Mouse (Mus musculus): ENCODE measurements around the gene Olfr201. TPM values are rescaled to one million over a fixed set of nuclear protein-coding genes. Genes with fewer than 3 reads are reported as not detected.
"Not testable (repeated sequence)": the region's sequence is repeated elsewhere in the genome, so short reads cannot be mapped to it uniquely, and the experiment has no call there.

The Olfr201 gene
- total RNA-seq (2018; cell fraction: chromatin; rRNA removed): not detected
- not detected for total RNA-seq (2018; cell fraction: cytosol; rRNA removed)
- not detected for total RNA-seq (2018; cell fraction: nucleus; rRNA removed)
- not detected in 3 replicates for polyA plus RNA-seq (2018)

DNA sequence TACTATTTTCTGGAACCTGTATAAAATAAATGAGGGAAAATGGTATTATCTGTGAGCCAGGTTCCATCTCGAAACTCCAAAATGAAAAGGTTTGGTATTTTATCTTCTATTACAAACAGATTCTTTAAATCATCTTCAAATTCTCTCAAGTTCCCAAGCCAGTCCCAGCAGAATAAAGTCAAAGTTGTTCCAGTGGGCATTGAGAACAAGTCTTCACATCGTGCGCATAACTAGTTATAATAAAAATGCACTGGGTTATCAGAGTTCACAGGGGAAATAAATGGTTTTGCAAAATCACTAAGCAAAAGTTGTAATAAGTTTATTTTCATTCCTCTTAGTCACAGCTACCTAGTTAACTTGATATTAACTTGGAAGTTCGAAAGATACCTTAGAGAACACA is at the start of gene Olfr201:
TSS of gene Olfr201 (minus strand) at position 101 of the 400 bp plus-strand sequence.
- not testable (repeated sequence) for H3K27ac ChIP-seq; H3K36me3 ChIP-seq (ENCODE audit: inconsistent target); H3K79me2 ChIP-seq (ENCODE audit: inconsistent target); H3K4me3 ChIP-seq (ENCODE audit: inconsistent target)
- WGBS (ENCODE audit: missing documents): 85% methylated on average over 4 of the region's 4 CpGs

DNA sequence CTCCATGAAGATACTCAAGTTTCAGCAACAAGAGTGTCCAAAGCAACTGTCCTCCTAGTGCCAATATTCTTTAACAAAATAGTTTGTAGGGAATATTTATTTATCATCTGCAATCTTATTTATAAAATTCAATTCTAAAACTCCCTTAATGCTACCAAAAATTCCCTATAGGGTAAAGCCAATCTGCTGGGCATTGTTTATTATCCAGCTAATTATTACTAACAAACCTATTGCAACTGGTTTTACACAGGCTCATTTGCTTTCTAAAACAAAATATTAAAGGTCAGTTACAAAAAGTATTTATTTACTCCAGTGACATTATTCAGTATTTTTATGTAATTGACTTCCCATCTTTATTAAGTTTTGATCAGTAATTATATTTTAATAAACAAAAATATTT is 45.7 kb upstream of the Olfr201 start, which contains the start of gene Olfr204:
TSS of gene Olfr204 (minus strand) at position 101 of the 400 bp plus-strand sequence.
- Histone ChIP-seq H3K36me3 (ENCODE audit: inconsistent target) (no peaks in the 10 kb centered on the region), H3K79me2 (ENCODE audit: inconsistent target) (no peaks in the 10 kb centered on the region), H3K4me3 (ENCODE audit: inconsistent target) (no peak within 1 kb of the TSS), H3K27ac (no peak within 1 kb of the TSS)

GRCm38 (mm10) chr16:59298581-59298980 is 26.1 kb upstream of the Olfr201 start, which contains the start of gene Olfr203:
TSS of gene Olfr203 (plus strand) at chr16:59298881.
- Histone ChIP-seq H3K36me3 (ENCODE audit: inconsistent target) (no peaks in the 10 kb centered on the region), H3K4me3 (ENCODE audit: inconsistent target) (no peak within 1 kb of the TSS), H3K79me2 (ENCODE audit: inconsistent target) (no peaks in the 10 kb centered on the region), H3K27ac (no peak within 1 kb of the TSS)
- 77% methylated on average over 2 of the region's 2 CpGs for WGBS (ENCODE audit: missing documents)

GRCm38 (mm10) chr16:59287576-59287975 is 15.1 kb upstream of the Olfr201 start:
- H3K4me3 ChIP-seq (ENCODE audit: inconsistent target); H3K36me3 ChIP-seq (ENCODE audit: inconsistent target); H3K27ac ChIP-seq; H3K79me2 ChIP-seq (ENCODE audit: inconsistent target): not testable (repeated sequence)
- 62% methylated on average over 9 of the region's 9 CpGs for WGBS (ENCODE audit: missing documents)

DNA sequence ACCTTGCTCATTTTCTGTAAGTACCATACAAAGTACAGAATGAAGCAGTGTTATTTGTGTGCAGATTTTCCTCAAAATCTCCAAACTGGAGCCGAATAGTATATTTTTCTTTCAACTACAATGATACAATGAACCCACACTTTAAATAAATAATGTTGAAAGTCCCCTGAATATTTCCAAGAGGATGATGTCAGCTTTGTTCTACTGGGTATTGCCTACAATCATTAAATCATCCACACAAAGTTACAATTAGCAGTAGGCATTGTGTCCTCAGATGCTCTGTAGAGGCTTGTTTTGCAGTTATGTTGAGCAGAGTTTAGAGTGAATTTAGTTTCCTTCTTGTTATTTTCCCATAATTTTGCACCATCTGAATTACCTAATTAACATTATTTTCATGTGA is 14.3 kb upstream of the Olfr201 start, which contains the start of gene Olfr202:
TSS of gene Olfr202 (minus strand) at position 101 of the 400 bp plus-strand sequence.
- H3K36me3 ChIP-seq (ENCODE audit: inconsistent target): no peaks in the 10 kb centered on the region
- WGBS (ENCODE audit: missing documents): 80% methylated on average over 1 of the region's 1 CpGs
- H3K27ac ChIP-seq: no peak within 1 kb of the TSS
- no peaks in the 10 kb centered on the region for H3K79me2 ChIP-seq (ENCODE audit: inconsistent target)
- H3K4me3 ChIP-seq (ENCODE audit: inconsistent target): no peak within 1 kb of the TSS

DNA sequence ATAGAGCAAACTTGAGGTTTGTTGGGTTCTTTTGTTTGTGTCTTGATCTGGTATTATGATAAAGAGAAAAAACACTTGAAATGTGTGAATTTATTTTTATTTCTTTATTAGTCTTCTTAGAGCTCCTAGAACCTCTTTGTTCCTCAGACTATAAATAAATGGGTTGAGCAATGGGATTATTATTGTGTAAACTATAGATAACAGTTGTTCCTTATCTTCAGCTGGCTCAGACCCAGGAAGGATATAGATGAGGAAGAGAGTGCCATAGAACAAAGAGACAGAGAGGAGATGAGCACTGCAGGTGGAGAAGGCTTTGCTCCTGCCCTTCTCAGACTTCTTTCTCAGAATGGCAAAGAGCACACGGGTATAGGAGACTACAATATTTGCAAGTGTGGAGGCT is 11.0 kb upstream of the Olfr201 start:
- Histone ChIP-seq H3K79me2 (ENCODE audit: inconsistent target) (no peaks in the 10 kb centered on the region), H3K4me3 (ENCODE audit: inconsistent target) (no peak overlapping the region), H3K36me3 (ENCODE audit: inconsistent target) (no peaks in the 10 kb centered on the region), H3K27ac (no peak overlapping the region)
- 60% methylated on average over 1 of the region's 1 CpGs for WGBS (ENCODE audit: missing documents)

DNA sequence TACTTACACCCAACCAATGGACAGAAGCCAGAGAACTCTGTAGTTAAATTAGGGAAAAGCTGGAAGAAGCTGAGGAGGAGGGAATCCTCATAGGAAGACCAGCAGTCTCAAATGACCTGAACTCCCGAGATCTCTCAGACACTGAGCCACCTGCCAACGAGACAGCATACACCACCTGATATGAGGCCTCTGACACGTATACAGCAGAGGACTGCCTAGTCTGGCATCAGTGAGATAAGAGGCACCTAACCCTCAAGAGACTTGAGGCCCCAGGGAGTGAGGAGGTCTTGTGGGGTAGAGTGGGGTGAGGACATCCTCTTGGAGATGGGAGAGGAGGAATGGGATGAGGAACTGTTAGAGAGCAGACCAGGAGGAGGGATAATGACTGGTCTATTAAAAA is 8.1 kb upstream of the Olfr201 start:
- 62% methylated on average over 3 of the region's 3 CpGs for WGBS (ENCODE audit: missing documents)
- Histone ChIP-seq H3K36me3 (ENCODE audit: inconsistent target) (no peaks in the 10 kb centered on the region), H3K79me2 (ENCODE audit: inconsistent target) (no peaks in the 10 kb centered on the region), H3K27ac (no peak overlapping the region), H3K4me3 (ENCODE audit: inconsistent target) (no peak overlapping the region)

- not testable (repeated sequence) for H3K36me3 ChIP-seq (ENCODE audit: inconsistent target); H3K79me2 ChIP-seq (ENCODE audit: inconsistent target); H3K27ac ChIP-seq; H3K4me3 ChIP-seq (ENCODE audit: inconsistent target)
- 68% methylated on average over 4 of the region's 4 CpGs for WGBS (ENCODE audit: missing documents)
These were observed 3.3 kb downstream of the Olfr201 start for GRCm38 (mm10) chr16:59269097-59269496.

DNA sequence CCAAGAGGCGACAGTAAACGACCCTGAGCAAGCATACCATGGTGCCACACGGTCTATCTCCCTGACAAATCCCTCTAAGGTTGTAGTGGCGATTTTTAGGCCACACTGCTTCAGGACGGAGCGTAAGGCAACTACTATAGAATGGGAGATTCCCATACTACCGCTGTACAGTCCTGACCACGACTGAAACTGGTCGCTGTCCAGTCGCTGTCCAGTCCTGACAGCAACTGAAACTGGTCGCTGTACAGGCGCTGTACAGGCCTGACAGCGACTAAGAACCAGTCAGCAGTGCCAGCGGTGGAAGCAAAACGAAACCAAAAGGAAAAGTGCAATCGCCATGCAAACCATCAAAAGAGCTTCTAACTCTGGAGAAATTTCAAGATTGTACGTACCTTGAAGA is 22.7 kb downstream of the Olfr201 start:
- no peaks in the 10 kb centered on the region for H3K79me2 ChIP-seq (ENCODE audit: inconsistent target)
- no peak overlapping the region for H3K4me3 ChIP-seq (ENCODE audit: inconsistent target)
- H3K27ac ChIP-seq: no peak overlapping the region
- no peaks in the 10 kb centered on the region for H3K36me3 ChIP-seq (ENCODE audit: inconsistent target)
- 89% methylated on average over 17 of the region's 17 CpGs for WGBS (ENCODE audit: missing documents)

DNA sequence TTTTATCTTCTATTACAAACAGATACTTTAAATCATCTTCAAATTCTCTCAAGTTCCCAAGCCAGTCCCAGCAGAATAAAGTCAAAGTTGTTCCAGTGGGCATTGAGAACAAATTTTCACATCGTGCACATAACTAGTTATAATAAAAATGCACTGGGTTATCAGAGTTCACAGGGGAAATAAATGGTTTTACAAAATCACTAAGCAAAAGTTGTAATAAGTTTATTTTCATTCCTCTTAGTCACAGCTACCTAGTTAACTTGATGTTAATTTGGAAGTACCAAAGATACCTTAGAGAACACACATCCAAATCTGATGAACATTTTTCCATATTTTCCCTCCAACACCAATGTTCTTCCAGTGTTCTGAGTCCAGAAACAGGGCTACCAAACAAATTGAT is 52.8 kb downstream of the Olfr201 start, which contains the start of gene Olfr199:
TSS of gene Olfr199 (minus strand) at position 101 of the 400 bp plus-strand sequence.
- WGBS (ENCODE audit: missing documents): 73% methylated on average over 1 of the region's 1 CpGs

DNA sequence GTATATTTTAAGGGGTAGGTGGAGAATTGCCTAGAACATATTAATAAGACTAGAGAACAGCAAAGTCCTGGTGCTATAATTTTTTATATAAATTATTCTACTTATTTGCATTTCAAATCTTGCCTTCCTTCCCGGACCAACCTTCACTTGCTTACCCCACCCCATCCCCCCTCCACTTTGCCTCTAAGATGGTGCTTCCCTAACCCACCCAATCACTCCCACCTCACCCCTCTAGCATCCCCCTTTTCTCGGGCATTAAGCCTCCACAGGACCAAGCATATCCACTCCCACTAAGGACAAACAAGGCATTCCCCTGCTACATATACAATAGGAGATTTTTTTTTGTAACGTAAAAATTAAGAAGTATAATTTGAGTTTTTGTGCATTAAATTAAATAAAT is 54.6 kb downstream of the Olfr201 start:
- H3K27ac ChIP-seq; H3K4me3 ChIP-seq (ENCODE audit: inconsistent target); H3K36me3 ChIP-seq (ENCODE audit: inconsistent target); H3K79me2 ChIP-seq (ENCODE audit: inconsistent target): not testable (repeated sequence)
- WGBS (ENCODE audit: missing documents): 75% methylated on average over 2 of the region's 3 CpGs

More for the DNA sequence above, 52.8 kb downstream of the Olfr201 start, which contains the start of gene Olfr199:
- not testable (repeated sequence) for H3K4me3 ChIP-seq (ENCODE audit: inconsistent target); H3K27ac ChIP-seq; H3K36me3 ChIP-seq (ENCODE audit: inconsistent target); H3K79me2 ChIP-seq (ENCODE audit: inconsistent target)

Other genes starting within 250 kb of the Olfr201 start
- gene Olfr186, start 242.3 kb downstream of the Olfr201 start, polyA plus RNA-seq (2018): not detected in 3 replicates
- not detected in 3 replicates for gene Olfr187, start 232.9 kb downstream of the Olfr201 start, polyA plus RNA-seq (2018)
- gene Olfr190, start 194.6 kb downstream of the Olfr201 start, polyA plus RNA-seq (2018): not detected in 3 replicates
- not detected in 3 replicates for gene Olfr191, start 182.8 kb downstream of the Olfr201 start, polyA plus RNA-seq (2018)
- gene Olfr193, start 160.8 kb downstream of the Olfr201 start, polyA plus RNA-seq (2018): not detected in 3 replicates
- not detected in 3 replicates for gene Olfr194, start 151.6 kb downstream of the Olfr201 start, polyA plus RNA-seq (2018)
- not detected in 3 replicates for gene Olfr195, start 125.6 kb downstream of the Olfr201 start, polyA plus RNA-seq (2018)
- not detected in 3 replicates for gene Olfr196, start 102.2 kb downstream of the Olfr201 start, polyA plus RNA-seq (2018)
- gene Olfr198, start 69.1 kb downstream of the Olfr201 start, polyA plus RNA-seq (2018): not detected in 3 replicates
- gene Olfr199, start 52.9 kb downstream of the Olfr201 start, polyA plus RNA-seq (2018): not detected in 3 replicates
- not detected in 3 replicates for gene Olfr202, start 14.2 kb upstream of the Olfr201 start, polyA plus RNA-seq (2018)
- gene Olfr203, start 26.2 kb upstream of the Olfr201 start, polyA plus RNA-seq (2018): not detected in 3 replicates
- gene Olfr204, start 45.6 kb upstream of the Olfr201 start, polyA plus RNA-seq (2018): not detected in 3 replicates
- not detected in 3 replicates for gene Olfr205, start 58.5 kb upstream of the Olfr201 start, polyA plus RNA-seq (2018)
- gene Olfr206, start 76.6 kb upstream of the Olfr201 start, polyA plus RNA-seq (2018): not detected in 3 replicates
- not detected in 3 replicates for gene Olfr209, start 91.4 kb upstream of the Olfr201 start, polyA plus RNA-seq (2018)
- gene Gabrr3, start 134.7 kb upstream of the Olfr201 start, polyA plus RNA-seq (2018): not detected in 3 replicates
- gene Riox2, start 199.1 kb upstream of the Olfr201 start, polyA plus RNA-seq (2018): 16.2 to 32.5 TPM (median 30.8 TPM) in 3 replicates